Mouse (Mus musculus) lung, embryonic 15.5 days (tissue): ENCODE results near the gene Rabep1. TPM values are rescaled to one million over a fixed set of nuclear protein-coding genes. Genes with fewer than 3 reads are reported as not detected.
"Not testable (repeated sequence)": the region's sequence is repeated elsewhere in the genome, so short reads cannot be mapped to it uniquely, and the experiment has no call there.

Experiments
- ATAC-seq: fragments of 200-750 bp; cut with Nextera tagmentation; 2 replicates; pipeline ENCODE4 v1.8.0; 2017; ENCODE audit warnings: moderate number of reproducible peaks, borderline replicate concordance; ENCODE audit not compliant: low FRiP score, low TSS enrichment; ENCODE audit errors: extremely low read depth
- H3K27ac ChIP-seq: fragments of 300-500 bp; sonication (generic); 2 replicates; pipeline ENCODE4 v1.5.1; 2015; ENCODE audit warnings: moderate library complexity, mild to moderate bottlenecking, inconsistent platforms
- H3K27me3 ChIP-seq: fragments of 300-500 bp; sonication (generic); 2 replicates; pipeline ENCODE4 v1.6.1; 2015; ENCODE audit warnings: inconsistent platforms
- H3K36me3 ChIP-seq: fragments of 300-500 bp; sonication (generic); 2 replicates; pipeline ENCODE4 v1.6.1; 2015; ENCODE audit warnings: inconsistent platforms
- H3K4me1 ChIP-seq: fragments of 300-500 bp; sonication (generic); 2 replicates; pipeline ENCODE4 v1.6.1; 2015; ENCODE audit warnings: inconsistent platforms
- H3K4me2 ChIP-seq: fragments of 300-500 bp; sonication (generic); 2 replicates; pipeline ENCODE4 v1.6.1; 2015; ENCODE audit warnings: inconsistent platforms, mild to moderate bottlenecking, moderate library complexity
- H3K4me3 ChIP-seq: fragments of 300-500 bp; sonication (generic); 2 replicates; pipeline ENCODE4 v1.5.1; 2015; ENCODE audit warnings: mild to moderate bottlenecking, inconsistent platforms
- H3K9ac ChIP-seq: fragments of 300-500 bp; sonication (generic); 2 replicates; pipeline ENCODE4 v1.6.1; 2015; ENCODE audit warnings: inconsistent platforms
- H3K9me3 ChIP-seq: fragments of 300-500 bp; sonication (generic); 2 replicates; pipeline ENCODE4 v1.6.1; 2016; ENCODE audit warnings: inconsistent platforms
- WGBS: fragments of 180-500 bp; shearing (Covaris S2); methylation state at CpG from one replicate; pipeline ENCODE4 v1.1.7; 2015; 5-methylcytosine and 5-hydroxymethylcytosine counted together
- polyA plus RNA-seq: library from polyadenylated mRNA; unstranded; fragments of >200 nt; fragmentation: Nextera tagmentation; extraction: Ambion mirVana; gene quantifications from 2 replicates; pipeline ENCODE4 v1.2.1, GENCODE M21; 2015

Gene Rabep1
- polyA plus RNA-seq, 1 experiment from 2014 or later = 29.9 TPM

DNA sequence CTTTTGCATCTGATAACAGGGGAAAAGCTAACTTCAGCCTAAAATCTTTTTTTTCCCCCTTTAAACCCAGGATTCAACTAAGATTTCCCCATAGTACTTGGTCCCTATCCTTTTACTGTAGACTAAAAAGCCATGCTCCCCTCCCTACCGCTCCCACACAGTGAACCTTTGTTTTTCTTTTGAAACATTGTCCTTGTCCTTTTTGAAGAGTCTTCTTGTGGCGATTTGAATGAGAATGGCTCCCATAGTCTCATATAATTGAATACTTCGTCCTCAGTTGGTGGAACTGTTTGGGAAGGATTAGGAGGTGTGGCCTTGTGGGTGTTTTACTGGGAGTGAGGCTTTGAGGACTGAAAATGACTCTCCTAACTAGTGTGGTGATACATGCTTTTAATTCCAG lies 10.7 kb upstream of the Rabep1 start:
- Histone ChIP-seq H3K9ac (no peak overlapping the region), H3K36me3 (no peaks in the 10 kb centered on the region), H3K9me3 (no peaks in the 10 kb centered on the region), H3K27ac (no peak overlapping the region), H3K27me3 (no peaks in the 10 kb centered on the region), H3K4me2 (no peak overlapping the region), H3K4me3 (no peak overlapping the region), H3K4me1 (no peaks in the 10 kb centered on the region)
- WGBS = 74% methylated on average over 3 of the region's 3 CpGs
- ATAC-seq = no peak

DNA sequence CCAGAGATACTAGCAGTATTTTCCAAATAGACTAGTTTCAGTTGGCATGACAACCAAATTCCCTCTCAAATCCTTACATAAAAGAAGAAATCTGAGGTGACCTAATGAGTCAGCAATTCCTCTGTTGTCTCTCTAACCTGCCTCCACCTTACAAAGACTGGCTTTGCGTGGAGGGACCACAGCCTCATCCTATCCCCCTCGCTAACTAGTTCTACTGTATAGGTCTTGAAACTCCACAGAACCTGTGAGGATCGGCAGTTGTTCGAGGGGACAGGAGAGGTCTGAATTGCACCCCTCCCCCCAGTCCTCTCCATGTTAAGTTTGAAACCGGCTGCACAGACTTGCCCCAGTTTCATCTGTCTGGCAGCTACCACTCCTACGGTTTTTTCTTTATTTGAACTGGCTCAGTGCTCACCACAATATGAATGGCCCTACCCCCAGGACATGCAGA lies 9.2 kb upstream of the Rabep1 start:
- no peak for ATAC-seq

DNA sequence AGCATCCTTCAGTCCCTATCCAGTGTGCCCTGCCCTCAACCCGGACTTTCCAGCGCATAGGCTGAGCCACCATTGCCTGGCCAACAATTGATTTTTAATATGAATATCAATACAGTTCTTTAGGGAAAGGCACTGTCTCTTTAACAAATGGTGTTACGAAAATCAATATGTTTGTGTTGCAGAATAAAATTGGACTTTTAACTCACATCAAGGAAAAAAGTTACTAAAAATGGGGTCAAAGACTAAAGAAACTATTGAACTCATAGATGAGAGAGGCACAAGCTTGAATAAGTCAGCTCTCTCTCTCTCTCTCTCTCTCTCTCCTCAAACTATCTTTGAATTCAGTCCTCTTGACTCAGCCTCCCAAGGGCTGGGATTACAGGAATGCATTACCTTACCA lies 7.5 kb upstream of the Rabep1 start:
- 92% methylated on average over 3 of the region's 3 CpGs for WGBS

More for the DNA sequence above, 9.2 kb upstream of the Rabep1 start:
- H3K27ac ChIP-seq = no peak overlapping the region
- H3K4me2 ChIP-seq = no peak overlapping the region
- H3K27me3 ChIP-seq = no peaks in the 10 kb centered on the region
- 42% methylated on average over 6 of the region's 6 CpGs for WGBS
- no peaks in the 10 kb centered on the region for H3K36me3 ChIP-seq
- no peak overlapping the region for H3K4me3 ChIP-seq
- no peaks in the 10 kb centered on the region for H3K4me1 ChIP-seq
- no peaks in the 10 kb centered on the region for H3K9me3 ChIP-seq
- no peak overlapping the region for H3K9ac ChIP-seq

GRCm38 (mm10) chr11:70838610-70839009 lies 6.0 kb upstream of the Rabep1 start:
- no peaks in the 10 kb centered on the region for H3K9me3 ChIP-seq
- 16% methylated on average over 2 of the region's 2 CpGs for WGBS
- no peaks in the 10 kb centered on the region for H3K36me3 ChIP-seq
- no peaks in the 10 kb centered on the region; the same call in 1 of the 2 replicates for H3K4me1 ChIP-seq
- no peak for ATAC-seq
- no peak overlapping the region for H3K4me2 ChIP-seq
- no peak overlapping the region for H3K9ac ChIP-seq
- H3K27me3 ChIP-seq = no peaks in the 10 kb centered on the region
- no peak overlapping the region for H3K4me3 ChIP-seq
- no peak overlapping the region for H3K27ac ChIP-seq

More for the DNA sequence above, 7.5 kb upstream of the Rabep1 start:
- H3K4me3 ChIP-seq = no peak overlapping the region
- no peak overlapping the region for H3K4me2 ChIP-seq
- H3K27me3 ChIP-seq = no peaks in the 10 kb centered on the region
- ATAC-seq = no peak
- H3K4me1 ChIP-seq = no peaks in the 10 kb centered on the region
- no peak overlapping the region for H3K27ac ChIP-seq
- no peaks in the 10 kb centered on the region for H3K9me3 ChIP-seq
- H3K9ac ChIP-seq = no peak overlapping the region
- H3K36me3 ChIP-seq = no peaks in the 10 kb centered on the region

DNA sequence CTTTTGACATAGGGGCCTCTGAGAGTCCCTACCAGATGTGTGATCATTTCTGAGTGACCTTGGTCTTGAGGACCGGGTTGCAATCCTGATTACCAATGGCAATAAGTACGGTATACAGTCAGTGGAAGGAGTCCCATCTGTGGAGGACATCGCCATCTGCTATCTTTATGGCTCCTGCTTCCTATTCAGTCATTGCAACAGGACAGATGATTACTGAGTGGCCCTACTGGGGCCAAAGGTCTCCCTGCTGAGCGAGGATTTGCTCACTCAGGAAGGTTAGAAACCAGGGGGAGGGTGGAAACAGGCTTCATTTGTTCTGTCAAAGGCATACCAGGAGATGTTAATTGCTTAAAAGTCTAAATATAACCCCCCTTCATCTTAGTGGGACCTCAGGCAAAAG lies 1.6 kb upstream of the Rabep1 start:
- no peak overlapping the region for H3K9ac ChIP-seq
- 54% methylated on average over 4 of the region's 4 CpGs for WGBS
- H3K4me2 ChIP-seq = no peak overlapping the region
- H3K27ac ChIP-seq = no peak overlapping the region
- H3K27me3 ChIP-seq = no peaks in the 10 kb centered on the region
- H3K4me3 ChIP-seq = no peak overlapping the region
- no peaks in the 10 kb centered on the region for H3K36me3 ChIP-seq
- H3K4me1 ChIP-seq = peaks cover 20% of the 10 kb centered on the region
- ATAC-seq = no peak
- H3K9me3 ChIP-seq = no peaks in the 10 kb centered on the region

DNA sequence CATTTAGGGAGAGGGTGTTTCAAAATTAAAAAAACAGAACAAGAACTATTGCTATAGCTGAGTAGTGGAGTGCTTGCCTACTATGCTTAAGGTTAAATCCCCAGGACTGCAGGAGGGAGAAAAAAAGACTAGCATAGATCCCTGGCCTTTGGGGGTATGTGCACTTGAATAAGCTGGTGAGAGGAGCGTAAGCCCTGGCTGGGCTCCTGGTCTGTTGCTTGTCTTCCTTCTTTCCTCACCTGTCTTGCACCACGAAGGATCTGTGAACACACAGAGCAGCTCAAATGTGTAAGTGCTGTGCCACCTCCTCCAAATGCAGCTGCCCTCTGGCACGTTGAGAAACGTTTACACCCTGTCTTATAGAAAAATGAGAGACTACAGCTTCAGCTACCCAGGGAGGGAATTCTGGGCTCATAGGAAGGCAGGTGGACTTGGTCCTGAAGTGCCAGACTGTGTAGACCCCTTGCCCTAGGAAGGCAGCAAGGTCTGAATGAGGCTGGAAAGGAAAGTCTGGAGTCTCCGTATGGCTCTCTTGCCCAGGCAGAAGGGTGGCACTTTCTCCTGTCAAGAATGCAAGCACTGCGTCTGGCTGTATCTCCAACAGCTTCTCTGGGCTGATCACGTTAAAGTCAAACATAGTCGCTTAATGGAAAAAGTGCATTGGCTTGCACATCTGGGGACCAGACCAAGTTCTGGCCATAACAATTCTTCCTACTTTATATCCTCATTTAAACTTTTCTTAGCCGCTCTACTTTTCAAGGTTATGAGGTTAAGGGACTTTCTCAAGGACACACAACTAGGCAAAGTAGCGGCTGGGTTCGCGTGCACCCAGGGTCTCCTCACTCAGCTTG lies 652 bp upstream of the Rabep1 start:
- no peaks in the 10 kb centered on the region for H3K36me3 ChIP-seq
- peak overlapping the region; percentile 84; the same call in 1 of the 2 replicates for H3K9ac ChIP-seq
- no peaks in the 10 kb centered on the region for H3K27me3 ChIP-seq
- peak overlapping the region; percentile 83 for H3K4me3 ChIP-seq
- no peaks in the 10 kb centered on the region for H3K9me3 ChIP-seq
- H3K4me2 ChIP-seq = peak overlapping the region; percentile 68
- peak overlapping the region; percentile 39; the same call in 1 of the 2 replicates for H3K27ac ChIP-seq
- no peak for ATAC-seq
- WGBS = 18% methylated on average over 12 of the region's 12 CpGs
- H3K4me1 ChIP-seq = peaks cover 20% of the 10 kb centered on the region

DNA sequence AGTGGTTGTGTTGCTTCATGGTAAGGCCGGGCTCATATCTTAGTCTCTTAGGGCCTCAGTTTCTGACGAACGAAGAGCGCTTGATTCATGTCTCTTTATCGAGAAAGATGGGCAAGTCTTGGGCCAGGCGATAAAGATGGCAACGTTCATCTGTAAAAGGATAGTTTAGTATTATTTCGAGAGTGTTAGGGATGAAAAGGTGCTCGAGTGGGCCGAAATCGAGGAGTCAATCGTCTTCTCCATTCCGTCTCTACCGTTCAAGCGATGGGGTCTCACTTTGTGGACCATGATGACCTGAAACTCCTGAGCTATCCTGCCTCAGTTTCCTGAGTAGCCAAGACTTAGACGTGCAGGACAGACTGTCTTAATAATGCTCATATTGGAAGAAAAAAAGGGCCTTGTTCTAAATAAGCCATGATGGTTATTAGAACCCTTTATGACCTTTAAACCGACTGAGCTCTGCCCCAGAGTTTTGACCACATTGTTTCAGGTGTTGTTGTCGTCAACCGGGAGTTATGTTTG lies 940 bp downstream of the Rabep1 start:
- Histone ChIP-seq H3K36me3 (no peaks in the 10 kb centered on the region), H3K4me1 (peaks cover 20% of the 10 kb centered on the region), H3K27me3 (no peaks in the 10 kb centered on the region), H3K9me3 (no peaks in the 10 kb centered on the region), H3K9ac (peak overlapping the region; percentile 84), H3K4me2 (peak overlapping the region; percentile 68), H3K27ac (no peak overlapping the region), H3K4me3 (peak overlapping the region; percentile 83)
- 3% methylated on average over 19 of the region's 19 CpGs for whole genome bisulfite sequencing
- no peak for ATAC-seq

GRCm38 (mm10) chr11:70846029-70846428 lies 1.5 kb downstream of the Rabep1 start:
- WGBS = 34% methylated on average over 2 of the region's 2 CpGs
- Histone ChIP-seq H3K27me3 (no peaks in the 10 kb centered on the region), H3K27ac (no peak overlapping the region), H3K4me2 (peak overlapping the region; percentile 68), H3K36me3 (no peaks in the 10 kb centered on the region), H3K9ac (no peak overlapping the region), H3K4me3 (peak overlapping the region; percentile 83), H3K9me3 (no peaks in the 10 kb centered on the region), H3K4me1 (peaks cover 20% of the 10 kb centered on the region)
- ATAC-seq = no peak

- no peak overlapping the region for H3K4me2 ChIP-seq
- H3K4me1 ChIP-seq = no peaks in the 10 kb centered on the region
- no peak overlapping the region for H3K4me3 ChIP-seq
- no peak for ATAC-seq
- no peak overlapping the region for H3K27ac ChIP-seq
- H3K9me3 ChIP-seq = no peaks in the 10 kb centered on the region
- no peaks in the 10 kb centered on the region for H3K36me3 ChIP-seq
- 81% methylated on average over 1 of the region's 1 CpGs for WGBS
- H3K27me3 ChIP-seq = no peaks in the 10 kb centered on the region
- no peak overlapping the region for H3K9ac ChIP-seq
Measured at GRCm38 (mm10) chr11:70860371-70860770, 15.8 kb downstream of the Rabep1 start.

- not testable (repeated sequence) for H3K27ac ChIP-seq, ATAC-seq, H3K4me3 ChIP-seq, H3K9me3 ChIP-seq, H3K27me3 ChIP-seq, H3K4me1 ChIP-seq, H3K36me3 ChIP-seq, H3K9ac ChIP-seq, H3K4me2 ChIP-seq
- WGBS = 85% methylated on average over 2 of the region's 2 CpGs
Measured at GRCm38 (mm10) chr11:70863204-70863603, 18.6 kb downstream of the Rabep1 start.

DNA sequence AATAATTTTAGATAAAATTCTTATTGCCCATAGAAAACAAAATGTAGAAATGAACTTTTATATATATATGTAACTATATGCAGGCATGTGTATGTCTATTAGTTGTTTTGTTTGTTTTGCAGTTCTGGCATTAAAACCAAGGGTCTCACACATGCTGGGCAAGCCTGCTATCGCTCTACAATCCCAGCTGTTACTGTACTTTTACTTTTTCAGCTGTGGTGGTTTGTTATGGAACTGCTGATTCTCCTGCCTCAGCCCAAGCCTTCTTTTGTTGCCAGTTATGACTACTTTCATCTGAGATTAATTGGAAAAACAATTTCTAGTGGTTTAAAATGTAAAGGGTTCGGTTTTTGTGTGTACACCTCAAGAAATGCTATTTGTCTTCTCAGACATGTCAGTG lies 20.6 kb downstream of the Rabep1 start:
- Histone ChIP-seq H3K4me2 (no peak overlapping the region), H3K27ac (no peak overlapping the region), H3K9ac (no peak overlapping the region), H3K4me1 (0 out of 2 replicates have a peak, but pooled peaks cover 3% of the 10 kb centered on the region), H3K4me3 (no peak overlapping the region), H3K9me3 (no peaks in the 10 kb centered on the region), H3K36me3 (no peaks in the 10 kb centered on the region), H3K27me3 (no peaks in the 10 kb centered on the region)
- ATAC-seq = no peak
- 79% methylated on average over 2 of the region's 2 CpGs for WGBS

DNA sequence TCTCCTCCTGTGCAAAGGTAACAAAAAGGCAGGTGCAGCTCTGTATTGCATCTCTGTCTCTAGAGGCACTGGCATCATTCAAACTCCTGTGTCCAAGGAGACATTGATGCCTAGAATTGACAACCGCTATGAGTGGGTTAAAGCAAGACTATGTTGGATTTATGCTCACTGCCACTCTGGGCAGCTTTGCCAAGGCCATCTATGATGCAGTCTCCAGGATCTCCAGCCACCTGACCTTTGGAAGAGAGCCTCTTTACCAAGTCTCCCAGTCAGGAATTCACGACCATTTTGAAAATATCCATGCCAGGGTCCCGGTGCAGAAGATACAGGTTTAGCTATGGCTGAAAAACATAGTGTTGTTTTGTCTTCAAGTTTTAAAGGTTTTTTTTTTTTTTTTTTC lies 24.7 kb downstream of the Rabep1 start:
- no peak overlapping the region for H3K27ac ChIP-seq
- peaks cover 13% of the 10 kb centered on the region for H3K4me1 ChIP-seq
- no peak overlapping the region for H3K4me2 ChIP-seq
- no peaks in the 10 kb centered on the region for H3K27me3 ChIP-seq
- no peaks in the 10 kb centered on the region for H3K36me3 ChIP-seq
- 78% methylated on average over 3 of the region's 3 CpGs for WGBS
- no peak overlapping the region for H3K4me3 ChIP-seq
- H3K9ac ChIP-seq = no peak overlapping the region
- ATAC-seq = no peak
- no peaks in the 10 kb centered on the region for H3K9me3 ChIP-seq
